Mouse (Mus musculus): ENCODE results near the gene Myrip. TPM values are rescaled to one million over a fixed set of nuclear protein-coding genes. Genes with fewer than 3 reads are reported as not detected.

Myrip gene
- polyA plus RNA-seq, 1 experiment from 2014 or later, result 0.43 TPM

- WGBS, result 97% methylated on average over 1 of the region's 1 CpGs
- Histone ChIP-seq H3K4me3 (no peak overlapping the region), H3K9me3 (replicated peaks) (0 out of 2 replicates have a peak, but pooled peaks cover 3% of the 10 kb centered on the region), H3K36me3 (no peaks in the 10 kb centered on the region), H3K27ac (replicated peaks) (no peak overlapping the region), H3K27me3 (ENCODE audit: low read depth, poor library complexity, severe bottlenecking) (no peaks in the 10 kb centered on the region), H3K4me1 (peaks cover 31% of the 10 kb centered on the region)
- DNase-seq (ENCODE audit: low spot score), result no peak
Measured at GRCm38 (mm10) chr9:120438350-120438749, 137.0 kb downstream of the Myrip start.

GRCm38 (mm10) chr9:120438781-120439180 is 137.5 kb downstream of the Myrip start:
- H3K4me1 ChIP-seq, result peaks cover 31% of the 10 kb centered on the region
- 0 out of 2 replicates have a peak, but pooled peaks cover 3% of the 10 kb centered on the region for H3K9me3 ChIP-seq (replicated peaks)
- 80% methylated on average over 1 of the region's 1 CpGs for WGBS
- DNase-seq (ENCODE audit: low spot score), result no peak
- no peaks in the 10 kb centered on the region for H3K36me3 ChIP-seq
- H3K27me3 ChIP-seq (ENCODE audit: low read depth, poor library complexity, severe bottlenecking), result no peaks in the 10 kb centered on the region
- no peak overlapping the region for H3K27ac ChIP-seq (replicated peaks)
- no peak overlapping the region for H3K4me3 ChIP-seq

GRCm38 (mm10) chr9:120444642-120445041 is 143.3 kb downstream of the Myrip start:
- Histone ChIP-seq H3K27ac (replicated peaks) (no peak overlapping the region), H3K9me3 (replicated peaks) (0 out of 2 replicates have a peak, but pooled peaks cover 3% of the 10 kb centered on the region), H3K36me3 (no peaks in the 10 kb centered on the region), H3K4me3 (no peak overlapping the region), H3K27me3 (ENCODE audit: low read depth, poor library complexity, severe bottlenecking) (no peaks in the 10 kb centered on the region), H3K4me1 (peaks cover 5% of the 10 kb centered on the region)
- 85% methylated on average over 9 of the region's 9 CpGs for WGBS
- DNase-seq (ENCODE audit: low spot score), result no peak

- Histone ChIP-seq H3K4me1 (0 out of 2 replicates have a peak, but pooled peaks cover 2% of the 10 kb centered on the region), H3K27ac (replicated peaks) (no peak overlapping the region), H3K9me3 (replicated peaks) (no peaks in the 10 kb centered on the region), H3K27me3 (ENCODE audit: low read depth, poor library complexity, severe bottlenecking) (no peaks in the 10 kb centered on the region), H3K36me3 (no peaks in the 10 kb centered on the region), H3K4me3 (no peak overlapping the region)
- WGBS, result 87% methylated on average over 6 of the region's 6 CpGs
- no peak for DNase-seq (ENCODE audit: low spot score)
Measured at GRCm38 (mm10) chr9:120449696-120450329, 148.5 kb downstream of the Myrip start.

- WGBS, result 15% methylated on average over 9 of the region's 9 CpGs
- no peak overlapping the region for H3K4me3 ChIP-seq
Measured at GRCm38 (mm10) chr9:120455768-120456655, 154.7 kb downstream of the Myrip start.

GRCm38 (mm10) chr9:120470431-120470830 is 169.1 kb downstream of the Myrip start:
- Histone ChIP-seq H3K36me3 (no peaks in the 10 kb centered on the region), H3K4me3 (no peak overlapping the region), H3K27me3 (ENCODE audit: low read depth, poor library complexity, severe bottlenecking) (no peaks in the 10 kb centered on the region), H3K4me1 (peaks cover 8% of the 10 kb centered on the region), H3K9me3 (replicated peaks) (no peaks in the 10 kb centered on the region), H3K27ac (replicated peaks) (no peak overlapping the region)
- DNase-seq (ENCODE audit: low spot score), result no peak
- WGBS, result 87% methylated on average over 1 of the region's 1 CpGs

More at GRCm38 (mm10) chr9:120455768-120456655, 154.7 kb downstream of the Myrip start:
- DNase-seq (ENCODE audit: low spot score), result peak; percentile 59
- Histone ChIP-seq H3K27me3 (ENCODE audit: low read depth, poor library complexity, severe bottlenecking) (no peaks in the 10 kb centered on the region), H3K27ac (replicated peaks) (peak overlapping the region; percentile 86), H3K36me3 (no peaks in the 10 kb centered on the region), H3K4me1 (peaks cover 25% of the 10 kb centered on the region), H3K9me3 (replicated peaks) (no peaks in the 10 kb centered on the region)

- 80% methylated on average over 3 of the region's 3 CpGs for WGBS
- Histone ChIP-seq H3K4me1 (no peaks in the 10 kb centered on the region), H3K4me3 (no peak overlapping the region), H3K36me3 (no peaks in the 10 kb centered on the region), H3K9me3 (replicated peaks) (no peaks in the 10 kb centered on the region), H3K27me3 (ENCODE audit: low read depth, poor library complexity, severe bottlenecking) (no peaks in the 10 kb centered on the region), H3K27ac (replicated peaks) (no peak overlapping the region)
- DNase-seq (ENCODE audit: low spot score), result no peak
Measured at GRCm38 (mm10) chr9:120481644-120482043, 180.3 kb downstream of the Myrip start.

GRCm38 (mm10) chr9:120482382-120482781 is 181.1 kb downstream of the Myrip start:
- H3K4me1 ChIP-seq, result no peaks in the 10 kb centered on the region
- no peaks in the 10 kb centered on the region for H3K9me3 ChIP-seq (replicated peaks)
- H3K27ac ChIP-seq (replicated peaks), result no peak overlapping the region
- H3K27me3 ChIP-seq (ENCODE audit: low read depth, poor library complexity, severe bottlenecking), result no peaks in the 10 kb centered on the region
- no peaks in the 10 kb centered on the region for H3K36me3 ChIP-seq
- 90% methylated on average over 4 of the region's 4 CpGs for WGBS
- DNase-seq (ENCODE audit: low spot score), result no peak
- no peak overlapping the region for H3K4me3 ChIP-seq

- 82% methylated on average over 8 of the region's 8 CpGs for WGBS
- no peak overlapping the region for H3K27ac ChIP-seq (replicated peaks)
- no peaks in the 10 kb centered on the region for H3K36me3 ChIP-seq
- no peak for DNase-seq (ENCODE audit: low spot score)
- H3K27me3 ChIP-seq (ENCODE audit: low read depth, poor library complexity, severe bottlenecking), result no peaks in the 10 kb centered on the region
- no peak overlapping the region for H3K4me3 ChIP-seq
- H3K9me3 ChIP-seq (replicated peaks), result no peaks in the 10 kb centered on the region
- no peaks in the 10 kb centered on the region for H3K4me1 ChIP-seq
Measured at GRCm38 (mm10) chr9:120483101-120483500, 181.8 kb downstream of the Myrip start.

GRCm38 (mm10) chr9:120487076-120487475 is 185.8 kb downstream of the Myrip start:
- Histone ChIP-seq H3K9me3 (replicated peaks) (no peaks in the 10 kb centered on the region), H3K27ac (replicated peaks) (no peak overlapping the region), H3K36me3 (no peaks in the 10 kb centered on the region), H3K4me3 (no peak overlapping the region), H3K27me3 (ENCODE audit: low read depth, poor library complexity, severe bottlenecking) (no peaks in the 10 kb centered on the region), H3K4me1 (peaks cover 4% of the 10 kb centered on the region)
- 90% methylated on average over 8 of the region's 8 CpGs for WGBS
- no peak for DNase-seq (ENCODE audit: low spot score)

GRCm38 (mm10) chr9:120491509-120491908 is 190.2 kb downstream of the Myrip start:
- no peak for DNase-seq (ENCODE audit: low spot score)
- no peaks in the 10 kb centered on the region for H3K9me3 ChIP-seq (replicated peaks)
- WGBS, result 79% methylated on average over 3 of the region's 3 CpGs
- H3K36me3 ChIP-seq, result peaks cover 27% of the 10 kb centered on the region
- H3K27ac ChIP-seq (replicated peaks), result no peak overlapping the region
- H3K27me3 ChIP-seq (ENCODE audit: low read depth, poor library complexity, severe bottlenecking), result no peaks in the 10 kb centered on the region
- H3K4me3 ChIP-seq, result peak overlapping the region; percentile 100
- H3K4me1 ChIP-seq, result peaks cover 21% of the 10 kb centered on the region

GRCm38 (mm10) chr9:120492010-120492399 is 190.7 kb downstream of the Myrip start, which contains the start of gene Eif1b:
Gene Eif1b, plus strand, starts transcription at chr9:120492232.
- Histone ChIP-seq H3K9me3 (replicated peaks) (no peaks in the 10 kb centered on the region), H3K36me3 (peaks cover 27% of the 10 kb centered on the region), H3K27ac (replicated peaks) (peak within 1 kb of the TSS; percentile 99), H3K4me3 (peak within 1 kb of the TSS; percentile 100), H3K4me1 (peaks cover 21% of the 10 kb centered on the region), H3K27me3 (ENCODE audit: low read depth, poor library complexity, severe bottlenecking) (no peaks in the 10 kb centered on the region)
- no peak for DNase-seq (ENCODE audit: low spot score)
- 4% methylated on average over 19 of the region's 19 CpGs for WGBS
